Mouse (Mus musculus) CH12.LX (cell line): ENCODE results near the gene Marveld2. TPM values are rescaled to one million over a fixed set of nuclear protein-coding genes. Genes with fewer than 3 reads are reported as not detected.

Experiments used
- DNase-seq: peaks from one replicate; pipeline ENCODE4 v3.0.0-alpha.2; 2013; ENCODE audit errors: extremely low read depth
- H3K27ac ChIP-seq: 2 replicates; pipeline ENCODE4 v1.5.1; 2012; ENCODE audit warnings: low read depth, mild to moderate bottlenecking, control low read depth, moderate library complexity; ENCODE audit not compliant: insufficient read depth
- H3K27me3 ChIP-seq: replicated peaks from 2 replicates; pipeline ENCODE3; 2012; ENCODE audit warnings: inconsistent platforms
- H3K36me3 ChIP-seq, 2 experiments: replicated peaks in 1 of 2; 2 replicates each; pipeline versions ENCODE3 to v1.6.1; 2012; ENCODE audit warnings: inconsistent platforms in 1 of 2, low read length in 1 of 2, mild to moderate bottlenecking in 1 of 2, mixed read lengths in 1 of 2, moderate library complexity in 1 of 2; ENCODE audit not compliant: control insufficient read depth in 1 of 2, insufficient read depth in 1 of 2
- H3K4me1 ChIP-seq, 2 experiments: 2 replicates each; pipeline ENCODE4 v1.6.1; 2012; ENCODE audit warnings: inconsistent platforms in 1 of 2, moderate library complexity in 1 of 2; ENCODE audit not compliant: insufficient read depth in 2 of 2, control insufficient read depth in 1 of 2
- H3K4me2 ChIP-seq: 2 replicates; pipeline ENCODE4 v1.6.1; 2012; ENCODE audit warnings: low read depth, mild to moderate bottlenecking, control low read depth; ENCODE audit not compliant: poor library complexity, insufficient read depth, severe bottlenecking
- H3K4me3 ChIP-seq, 3 experiments: fragments of 150-350 bp in 1 of 3; sonication (generic) in 1 of 3; replicated peaks in 1 of 3; 2 replicates each; pipeline versions ENCODE3 to v1.5.1; 2011 to 2012; ENCODE audit warnings: low read depth in 2 of 3, low read length in 2 of 3, mild to moderate bottlenecking in 2 of 3, moderate library complexity in 2 of 3, control low read depth in 1 of 3, improper control_type of control experiment in 1 of 3, inconsistent platforms in 1 of 3, mixed read lengths in 1 of 3; ENCODE audit not compliant: poor library complexity in 1 of 3
- H3K79me2 ChIP-seq: replicated peaks from 2 replicates; pipeline ENCODE4 v1.6.1; 2012; ENCODE audit warnings: mild to moderate bottlenecking, moderate library complexity; ENCODE audit not compliant: control insufficient read depth, poor library complexity, insufficient read depth, severe bottlenecking; ENCODE audit errors: extremely low read depth
- H3K9ac ChIP-seq: 2 replicates; pipeline ENCODE4 v1.6.1; 2012; ENCODE audit warnings: low read depth, mild to moderate bottlenecking, control low read depth, moderate library complexity; ENCODE audit not compliant: insufficient read depth
- H3K9me3 ChIP-seq: replicated peaks from 2 replicates; pipeline ENCODE3; 2012; ENCODE audit warnings: low read length, inconsistent platforms, mixed read lengths
- CHD2 ChIP-seq: IDR thresholded peaks from 2 replicates; pipeline ENCODE4 v1.6.1; 2011; ENCODE audit warnings: low read length, improper control_type of control experiment
- CTCF ChIP-seq, 2 experiments: IDR thresholded peaks in 1 of 2; conservative IDR thresholded peaks in 1 of 2; 2 replicates each; pipeline ENCODE4 v1.5.1; 2011 to 2012; ENCODE audit warnings: low read depth in 2 of 2, low read length in 2 of 2, improper control_type of control experiment in 1 of 2, inconsistent platforms in 1 of 2, mild to moderate bottlenecking in 1 of 2, moderate library complexity in 1 of 2
- E2F4 ChIP-seq: IDR thresholded peaks from 2 replicates; pipeline ENCODE4 v1.6.1; 2011; ENCODE audit warnings: low read depth, low read length, improper control_type of control experiment; ENCODE audit not compliant: insufficient replicate concordance
- ETS1 ChIP-seq: conservative IDR thresholded peaks from 2 replicates; pipeline ENCODE4 v1.6.1; 2012; ENCODE audit warnings: low read depth, mild to moderate bottlenecking, inconsistent platforms, low read length, improper control_type of control experiment, moderate library complexity
- HCFC1 ChIP-seq: IDR thresholded peaks from 2 replicates; pipeline ENCODE4 v1.6.1; 2012; ENCODE audit warnings: low read depth, mild to moderate bottlenecking, inconsistent platforms, low read length, improper control_type of control experiment
- JUN ChIP-seq: IDR thresholded peaks from 2 replicates; pipeline ENCODE4 v1.6.1; 2011; ENCODE audit warnings: low read depth, mild to moderate bottlenecking, low read length, improper control_type of control experiment, moderate library complexity; ENCODE audit not compliant: insufficient read depth
- MAFK ChIP-seq: IDR thresholded peaks from 2 replicates; pipeline ENCODE4 v1.6.1; 2011; ENCODE audit warnings: low read length, improper control_type of control experiment; ENCODE audit not compliant: insufficient replicate concordance
- MAX ChIP-seq: IDR thresholded peaks from 2 replicates; pipeline ENCODE4 v1.6.1; 2011; ENCODE audit warnings: low read length, improper control_type of control experiment
- MAZ ChIP-seq: IDR thresholded peaks from 2 replicates; pipeline ENCODE4 v1.6.1; 2012; ENCODE audit warnings: low read depth, mild to moderate bottlenecking, inconsistent platforms, low read length, improper control_type of control experiment, moderate library complexity
- MEF2A ChIP-seq: IDR thresholded peaks from 2 replicates; pipeline ENCODE4 v1.6.1; 2014; ENCODE audit warnings: low read depth, mild to moderate bottlenecking, inconsistent platforms, low read length, improper control_type of control experiment, borderline replicate concordance
- POLR2A ChIP-seq: IDR thresholded peaks from 2 replicates; pipeline ENCODE4 v1.6.1; 2011; ENCODE audit warnings: low read depth, mild to moderate bottlenecking, improper control_type of control experiment, low read length
- TCF12 ChIP-seq: IDR thresholded peaks from 2 replicates; pipeline ENCODE4 v1.6.1; 2014; ENCODE audit warnings: low read depth, mild to moderate bottlenecking, inconsistent platforms, low read length, improper control_type of control experiment
- USF2 ChIP-seq: conservative IDR thresholded peaks from 2 replicates; pipeline ENCODE4 v1.6.1; 2011; ENCODE audit warnings: low read depth, low read length, improper control_type of control experiment
- ZKSCAN1 ChIP-seq: IDR thresholded peaks from 2 replicates; pipeline ENCODE4 v1.6.1; 2012; ENCODE audit warnings: low read depth, inconsistent platforms, low read length, improper control_type of control experiment, borderline replicate concordance
- ZNF384 ChIP-seq: IDR thresholded peaks from 2 replicates; pipeline ENCODE4 v1.6.1; 2012; ENCODE audit warnings: low read depth, low read length, improper control_type of control experiment, inconsistent platforms
- dilution Hi-C: fragments of 300-500 bp; cut with MboI; formaldehyde crosslinking; loops from 2 replicates; pipeline ENCODE4 v1.14.3; 2020; ENCODE audit warnings: low sequenced_read_pairs; ENCODE audit not compliant: extremely low pct_unique_long_range_greater_than_20kb, extremely low pct_ligation_motif_present
- in situ Hi-C: fragments of 300-500 bp; cut with MboI; formaldehyde crosslinking; loops from 3 replicates; pipeline ENCODE4 v1.14.3; 2019; ENCODE audit warnings: low sequenced_read_pairs, low pct_ligation_motif_present, low pct_unique_long_range_greater_than_20kb, mixed read lengths
- polyA plus RNA-seq: library from polyadenylated mRNA; unstranded; fragments of >175 nt; gene quantifications from 2 replicates; pipeline ENCODE4 v1.2.1, GENCODE M21; 2012; ENCODE audit warnings: low read depth; ENCODE audit not compliant: insufficient read length
- total RNA-seq, 2 experiments: library from RNA; depleted of rRNA; stranded (reverse); fragments of 300-350 nt in 1 of 2; fragments of >200 nt in 1 of 2; gene quantifications; 2 replicates each; pipeline ENCODE4 v1.2.3; 2012 to 2014

Marveld2 gene
- total and polyA plus RNA-seq, 3 experiments = 0.13 to 1.9 (median 0.27) TPM

DNA sequence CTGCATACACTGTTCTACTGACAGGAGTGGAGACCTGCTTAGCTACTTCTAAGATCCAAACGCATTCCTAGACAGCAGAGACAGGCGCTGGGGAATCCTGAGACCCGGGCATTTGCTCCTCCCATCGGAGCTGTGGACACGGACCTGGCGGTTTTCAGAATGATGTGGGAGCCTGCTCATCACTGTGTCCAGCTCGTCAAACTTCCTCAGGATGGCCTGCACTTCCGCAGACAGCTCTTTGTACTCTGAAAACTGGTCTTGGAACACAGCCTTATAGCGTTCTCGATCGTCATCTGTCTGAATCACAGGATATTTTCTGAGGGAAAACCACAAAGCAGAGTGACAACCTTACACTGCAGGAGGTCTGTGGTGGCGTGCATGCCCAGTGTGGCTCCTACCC is 16.5 kb downstream of the Marveld2 start:
- no peaks in the 10 kb centered on the region for H3K36me3 ChIP-seq
- no peaks in the 10 kb centered on the region for H3K4me1 ChIP-seq
- dilution Hi-C loops = no loop called here
- H3K27ac ChIP-seq = no peak overlapping the region
- TF ChIP-seq MEF2A (no peak), POLR2A (no peak), MAZ (no peak), ZNF384 (no peak), JUN (no peak)
- H3K79me2 ChIP-seq = no peaks in the 10 kb centered on the region
- no peak for DNase-seq
- no peak overlapping the region for H3K4me2 ChIP-seq
- no peak overlapping the region for H3K4me3 ChIP-seq
- no peaks in the 10 kb centered on the region for H3K9me3 ChIP-seq
- no peaks in the 10 kb centered on the region for H3K27me3 ChIP-seq
- in situ Hi-C loops = no loop called here
- no peak overlapping the region for H3K9ac ChIP-seq

DNA sequence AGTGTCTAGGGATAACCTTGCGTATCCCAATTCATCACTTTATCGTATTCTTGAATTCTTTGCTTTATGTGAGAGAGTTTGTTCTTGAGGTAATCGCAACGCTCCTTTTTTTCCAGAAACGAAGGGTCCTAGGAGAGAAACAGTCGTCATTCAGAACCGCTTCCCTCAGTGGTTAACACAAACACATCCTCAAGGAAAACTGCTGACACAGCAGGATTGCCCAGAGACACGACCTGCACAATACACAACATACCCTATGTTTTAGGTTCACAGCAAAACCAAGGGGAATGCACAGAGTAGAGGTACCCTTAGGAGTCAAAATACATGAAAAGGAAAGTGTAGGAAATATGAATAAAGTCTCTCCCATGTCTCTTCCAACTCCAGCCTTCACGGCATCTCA is 19.5 kb downstream of the Marveld2 start:
- H3K4me1 ChIP-seq = peaks cover 0 to 6% of the 10 kb centered on the region in 2 experiments; a peak in 2 of 4 replicates
- in situ Hi-C loops (no loop called here), dilution Hi-C loops (no loop called here)
- H3K9ac ChIP-seq = no peak overlapping the region
- no peaks in the 10 kb centered on the region for H3K36me3 ChIP-seq
- DNase-seq = no peak
- H3K4me2 ChIP-seq = no peak overlapping the region
- no peak overlapping the region for H3K27ac ChIP-seq
- H3K27me3 ChIP-seq = no peaks in the 10 kb centered on the region
- no peaks in the 10 kb centered on the region for H3K9me3 ChIP-seq
- TF ChIP-seq ETS1 = no peak
- peak; percentile 95 for TF ChIP-seq MAFK
- TF ChIP-seq, all 38 proteins: peak for 1
- no peak overlapping the region for H3K4me3 ChIP-seq
- no peaks in the 10 kb centered on the region for H3K79me2 ChIP-seq

DNA sequence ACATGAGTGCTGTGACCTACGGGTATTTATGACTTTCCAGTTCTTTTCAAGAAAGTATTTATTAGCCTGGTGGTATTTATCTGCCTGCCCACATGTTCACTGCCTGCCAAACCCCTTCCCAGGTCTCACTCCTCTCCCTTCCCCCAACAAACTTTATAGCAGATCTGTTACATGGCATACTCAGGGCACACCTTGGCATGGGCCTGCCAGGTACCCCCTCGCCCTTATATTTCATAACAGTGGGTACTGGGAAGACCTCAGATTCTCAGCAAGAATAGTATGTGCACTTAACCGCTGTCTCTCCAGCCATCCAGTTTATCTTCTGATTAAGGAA is 21.3 kb downstream of the Marveld2 start:
- DNase-seq = no peak
- in situ Hi-C loops = no loop called here
- no peak overlapping the region for H3K4me3 ChIP-seq
- peaks cover 0 to 6% of the 10 kb centered on the region in 2 experiments; a peak in 2 of 4 replicates for H3K4me1 ChIP-seq
- no peaks in the 10 kb centered on the region for H3K9me3 ChIP-seq
- no peaks in the 10 kb centered on the region for H3K79me2 ChIP-seq
- H3K27me3 ChIP-seq = no peaks in the 10 kb centered on the region
- H3K9ac ChIP-seq = no peak overlapping the region
- no peaks in the 10 kb centered on the region for H3K36me3 ChIP-seq
- no peak for TF ChIP-seq ZKSCAN1
- no peak for TF ChIP-seq USF2
- TF ChIP-seq E2F4 = no peak
- TF ChIP-seq HCFC1 = no peak
- TF ChIP-seq TCF12 = no peak
- TF ChIP-seq CTCF (conservative IDR thresholded peaks at IDR 0.05 in 1 of 2, IDR thresholded peaks at IDR 0.05 in 1 of 2; ENCODE audit: low read depth in 2 of 2, low read length in 2 of 2) = no peak
- TF ChIP-seq CHD2 = no peak
- TF ChIP-seq MAX = no peak
- TF ChIP-seq POLR2A = no peak
- TF ChIP-seq, all 38 proteins: peak for 0
- Histone ChIP-seq H3K27ac (no peak overlapping the region), H3K4me2 (no peak overlapping the region)
- dilution Hi-C loops = no loop called here
